Mouse (Mus musculus): ENCODE results near the gene Gm8909. TPM values are rescaled to one million over a fixed set of nuclear protein-coding genes. Genes with fewer than 3 reads are reported as not detected.

The Gm8909 gene
- polyA plus RNA-seq (2015; fragmentation: Nextera tagmentation; extraction: Ambion mirVana): 0.56 TPM in 1 of 2 replicates, not detected in the other

GRCm38 (mm10) chr17:36168039-36168652 lies at the start of gene Gm8909:
Gene Gm8909 (minus strand): TSS chr17:36168537.
- ATAC-seq (ENCODE audit: low FRiP score, low TSS enrichment): no peak
- peak within 1 kb of the TSS; percentile 55 for H3K4me2 ChIP-seq (replicated peaks; ENCODE audit: low read depth, low read length)
- H3K36me3 ChIP-seq (ENCODE audit: insufficient read depth, low read length): no peaks in the 10 kb centered on the region
- peaks cover 6% of the 10 kb centered on the region; the same call in 1 of the 2 replicates for H3K4me1 ChIP-seq (ENCODE audit: insufficient read depth, low read length)
- H3K27me3 ChIP-seq (ENCODE audit: insufficient read depth, low read length): peaks cover 63% of the 10 kb centered on the region
- H3K9me3 ChIP-seq (ENCODE audit: low read length): no peaks in the 10 kb centered on the region
- H3K9ac ChIP-seq (replicated peaks; ENCODE audit: low read length): no peak within 1 kb of the TSS
- 2% methylated on average over 63 of the region's 63 CpGs for WGBS
- H3K27ac ChIP-seq (ENCODE audit: low read length): no peak within 1 kb of the TSS
- H3K4me3 ChIP-seq (ENCODE audit: low read length): peak within 1 kb of the TSS; percentile 44

DNA sequence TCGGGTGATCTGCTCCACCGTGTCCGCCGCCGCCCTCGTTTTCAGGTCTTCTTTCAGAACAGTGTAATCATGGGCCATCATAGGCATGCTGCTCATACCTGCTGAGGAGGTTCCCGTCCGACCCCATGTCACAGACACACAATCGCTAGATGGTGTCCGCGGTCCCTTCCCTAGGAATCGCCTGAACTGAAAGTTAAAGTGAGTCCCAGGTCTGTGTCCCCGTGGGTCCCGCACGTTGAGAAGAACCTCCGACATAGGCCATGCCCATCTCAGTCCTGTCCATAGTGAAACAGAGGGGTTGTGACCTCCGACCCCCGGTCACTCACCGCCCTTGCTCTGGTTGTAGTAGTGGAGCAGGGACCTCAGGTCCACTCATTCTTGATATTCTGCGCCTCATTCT lies 47.2 kb upstream of the Gm8909 start:
- no peak overlapping the region for H3K9ac ChIP-seq (replicated peaks; ENCODE audit: low read length)
- no peak overlapping the region for H3K4me3 ChIP-seq (ENCODE audit: low read length)
- no peaks in the 10 kb centered on the region for H3K4me1 ChIP-seq (ENCODE audit: insufficient read depth, low read length)
- no peak overlapping the region for H3K27ac ChIP-seq (ENCODE audit: low read length)
- no peak for ATAC-seq (ENCODE audit: low FRiP score, low TSS enrichment)
- no peaks in the 10 kb centered on the region for H3K36me3 ChIP-seq (ENCODE audit: insufficient read depth, low read length)
- 3% methylated on average over 20 of the region's 20 CpGs for WGBS
- H3K4me2 ChIP-seq (replicated peaks; ENCODE audit: low read depth, low read length): no peak overlapping the region
- H3K27me3 ChIP-seq (ENCODE audit: insufficient read depth, low read length): peaks cover 66% of the 10 kb centered on the region
- no peaks in the 10 kb centered on the region for H3K9me3 ChIP-seq (ENCODE audit: low read length)

DNA sequence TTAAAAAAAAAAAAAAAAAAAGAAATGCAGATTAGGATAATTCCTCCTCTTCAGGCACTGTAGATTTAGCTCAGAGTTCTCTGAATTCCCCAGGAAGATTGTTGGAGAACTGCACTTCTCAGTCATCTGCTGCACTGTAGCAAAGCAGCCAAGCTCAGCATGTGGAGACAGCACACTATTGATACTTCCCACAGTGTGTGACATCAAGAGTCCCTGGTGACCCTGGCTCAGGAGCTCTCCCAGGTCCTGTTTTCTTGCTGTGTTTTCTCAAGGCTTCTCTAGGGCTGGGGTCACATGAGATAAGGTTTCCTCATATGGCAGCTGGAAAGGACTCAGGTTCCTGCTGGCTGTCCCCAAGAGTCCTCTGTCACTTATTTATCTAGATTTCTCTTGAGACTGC lies 38.5 kb upstream of the Gm8909 start:
- Histone ChIP-seq H3K9ac (replicated peaks; ENCODE audit: low read length) (no peak overlapping the region), H3K4me1 (ENCODE audit: insufficient read depth, low read length) (peaks cover 6% of the 10 kb centered on the region; the same call in 1 of the 2 replicates), H3K27me3 (ENCODE audit: insufficient read depth, low read length) (peaks cover 51% of the 10 kb centered on the region), H3K36me3 (ENCODE audit: insufficient read depth, low read length) (no peaks in the 10 kb centered on the region), H3K9me3 (ENCODE audit: low read length) (no peaks in the 10 kb centered on the region), H3K4me3 (ENCODE audit: low read length) (no peak overlapping the region), H3K4me2 (replicated peaks; ENCODE audit: low read depth, low read length) (no peak overlapping the region), H3K27ac (ENCODE audit: low read length) (no peak overlapping the region)
- ATAC-seq (ENCODE audit: low FRiP score, low TSS enrichment): no peak

DNA sequence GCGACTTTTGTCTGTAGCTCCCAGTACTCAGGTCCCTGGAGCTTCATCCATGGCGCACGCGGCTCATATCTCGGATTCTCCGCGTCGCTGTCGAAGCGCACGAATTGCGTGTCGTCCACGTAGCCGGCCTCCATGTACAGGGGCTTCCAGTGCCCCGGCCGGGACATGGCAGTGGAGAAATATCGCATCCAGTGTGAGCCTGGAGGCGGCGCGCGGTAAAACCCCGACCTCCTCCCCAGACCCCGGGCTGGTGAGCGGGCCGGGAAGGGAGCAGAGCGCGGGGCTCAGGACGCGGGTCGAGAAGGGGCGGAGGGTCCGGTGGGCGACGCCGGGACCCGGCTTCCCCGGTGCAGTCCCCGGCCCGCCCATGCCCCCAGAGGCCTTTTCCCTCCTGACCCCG lies 37.5 kb upstream of the Gm8909 start:
- Histone ChIP-seq H3K9ac (replicated peaks; ENCODE audit: low read length) (0 out of 2 replicates have a peak overlapping the region, but pooled peaks have one; percentile 31), H3K4me2 (replicated peaks; ENCODE audit: low read depth, low read length) (peak overlapping the region; percentile 64), H3K36me3 (ENCODE audit: insufficient read depth, low read length) (no peaks in the 10 kb centered on the region), H3K27me3 (ENCODE audit: insufficient read depth, low read length) (peaks cover 54% of the 10 kb centered on the region), H3K9me3 (ENCODE audit: low read length) (no peaks in the 10 kb centered on the region), H3K27ac (ENCODE audit: low read length) (no peak overlapping the region), H3K4me3 (ENCODE audit: low read length) (peak overlapping the region; percentile 38), H3K4me1 (ENCODE audit: insufficient read depth, low read length) (peaks cover 6% of the 10 kb centered on the region; the same call in 1 of the 2 replicates)
- ATAC-seq (ENCODE audit: low FRiP score, low TSS enrichment): no peak
- under 1% methylated on average over 41 of the region's 41 CpGs for WGBS

- no peaks in the 10 kb centered on the region for H3K9me3 ChIP-seq (ENCODE audit: low read length)
- H3K4me3 ChIP-seq (ENCODE audit: low read length): peak overlapping the region; percentile 38
- 2% methylated on average over 15 of the region's 15 CpGs for WGBS
- 0 out of 2 replicates have a peak overlapping the region, but pooled peaks have one; percentile 31 for H3K9ac ChIP-seq (replicated peaks; ENCODE audit: low read length)
- peak overlapping the region; percentile 64 for H3K4me2 ChIP-seq (replicated peaks; ENCODE audit: low read depth, low read length)
- no peak overlapping the region for H3K27ac ChIP-seq (ENCODE audit: low read length)
- peaks cover 53% of the 10 kb centered on the region for H3K27me3 ChIP-seq (ENCODE audit: insufficient read depth, low read length)
- peaks cover 6% of the 10 kb centered on the region; the same call in 1 of the 2 replicates for H3K4me1 ChIP-seq (ENCODE audit: insufficient read depth, low read length)
- ATAC-seq (ENCODE audit: low FRiP score, low TSS enrichment): no peak; the same call in 1 of the 2 replicates
- no peaks in the 10 kb centered on the region for H3K36me3 ChIP-seq (ENCODE audit: insufficient read depth, low read length)
Observed at GRCm38 (mm10) chr17:36205456-36205855, 37.1 kb upstream of the Gm8909 start.

DNA sequence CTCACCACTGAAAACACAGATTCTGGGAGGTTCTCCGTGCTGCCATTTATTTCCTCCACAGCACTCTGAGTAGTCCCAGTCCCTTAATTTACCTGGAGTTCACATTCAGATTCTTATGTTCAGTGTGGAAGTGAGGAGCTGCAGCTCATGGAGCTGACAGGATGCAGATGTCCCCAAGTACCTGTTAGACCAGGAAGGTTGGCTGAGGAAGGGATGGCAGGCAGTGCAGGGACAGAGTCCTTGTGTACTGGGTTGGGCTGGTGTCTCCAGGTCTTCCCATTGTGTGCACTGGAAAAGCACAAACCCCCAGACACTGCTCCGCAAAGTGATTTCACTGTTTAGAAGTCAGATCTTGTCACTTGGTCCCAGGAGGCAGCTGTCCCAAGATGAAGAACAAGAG lies 33.5 kb upstream of the Gm8909 start:
- peaks cover 6% of the 10 kb centered on the region; the same call in 1 of the 2 replicates for H3K4me1 ChIP-seq (ENCODE audit: insufficient read depth, low read length)
- H3K4me2 ChIP-seq (replicated peaks; ENCODE audit: low read depth, low read length): no peak overlapping the region
- peaks cover 42% of the 10 kb centered on the region for H3K27me3 ChIP-seq (ENCODE audit: insufficient read depth, low read length)
- no peak for ATAC-seq (ENCODE audit: low FRiP score, low TSS enrichment)
- H3K27ac ChIP-seq (ENCODE audit: low read length): no peak overlapping the region
- H3K9me3 ChIP-seq (ENCODE audit: low read length): no peaks in the 10 kb centered on the region
- no peaks in the 10 kb centered on the region for H3K36me3 ChIP-seq (ENCODE audit: insufficient read depth, low read length)
- no peak overlapping the region for H3K4me3 ChIP-seq (ENCODE audit: low read length)
- 92% methylated on average over 2 of the region's 2 CpGs for WGBS
- H3K9ac ChIP-seq (replicated peaks; ENCODE audit: low read length): no peak overlapping the region

GRCm38 (mm10) chr17:36198317-36198716 lies 30.0 kb upstream of the Gm8909 start:
- ATAC-seq (ENCODE audit: low FRiP score, low TSS enrichment): no peak
- no peak overlapping the region for H3K27ac ChIP-seq (ENCODE audit: low read length)

GRCm38 (mm10) chr17:36194471-36194870 lies 26.1 kb upstream of the Gm8909 start:
- no peaks in the 10 kb centered on the region for H3K36me3 ChIP-seq (ENCODE audit: insufficient read depth, low read length)
- H3K4me3 ChIP-seq (ENCODE audit: low read length): no peak overlapping the region
- H3K9me3 ChIP-seq (ENCODE audit: low read length): no peaks in the 10 kb centered on the region
- H3K27ac ChIP-seq (ENCODE audit: low read length): no peak overlapping the region
- no peaks in the 10 kb centered on the region for H3K4me1 ChIP-seq (ENCODE audit: insufficient read depth, low read length)
- ATAC-seq (ENCODE audit: low FRiP score, low TSS enrichment): no peak
- no peak overlapping the region for H3K9ac ChIP-seq (replicated peaks; ENCODE audit: low read length)
- WGBS: 84% methylated on average over 6 of the region's 6 CpGs
- H3K27me3 ChIP-seq (ENCODE audit: insufficient read depth, low read length): peaks cover 18% of the 10 kb centered on the region
- H3K4me2 ChIP-seq (replicated peaks; ENCODE audit: low read depth, low read length): no peak overlapping the region

More at GRCm38 (mm10) chr17:36198317-36198716, 30.0 kb upstream of the Gm8909 start:
- H3K27me3 ChIP-seq (ENCODE audit: insufficient read depth, low read length): peaks cover 16% of the 10 kb centered on the region
- H3K9ac ChIP-seq (replicated peaks; ENCODE audit: low read length): no peak overlapping the region
- 13% methylated on average over 5 of the region's 5 CpGs for WGBS
- H3K36me3 ChIP-seq (ENCODE audit: insufficient read depth, low read length): no peaks in the 10 kb centered on the region
- H3K9me3 ChIP-seq (ENCODE audit: low read length): no peaks in the 10 kb centered on the region
- H3K4me1 ChIP-seq (ENCODE audit: insufficient read depth, low read length): no peaks in the 10 kb centered on the region
- no peak overlapping the region for H3K4me3 ChIP-seq (ENCODE audit: low read length)
- no peak overlapping the region for H3K4me2 ChIP-seq (replicated peaks; ENCODE audit: low read depth, low read length)

GRCm38 (mm10) chr17:36193546-36194141 lies 25.3 kb upstream of the Gm8909 start:
- H3K4me1 ChIP-seq (ENCODE audit: insufficient read depth, low read length): no peaks in the 10 kb centered on the region
- ATAC-seq (ENCODE audit: low FRiP score, low TSS enrichment): 0 out of 2 replicates have a peak, but pooled peaks have one; percentile 46

DNA sequence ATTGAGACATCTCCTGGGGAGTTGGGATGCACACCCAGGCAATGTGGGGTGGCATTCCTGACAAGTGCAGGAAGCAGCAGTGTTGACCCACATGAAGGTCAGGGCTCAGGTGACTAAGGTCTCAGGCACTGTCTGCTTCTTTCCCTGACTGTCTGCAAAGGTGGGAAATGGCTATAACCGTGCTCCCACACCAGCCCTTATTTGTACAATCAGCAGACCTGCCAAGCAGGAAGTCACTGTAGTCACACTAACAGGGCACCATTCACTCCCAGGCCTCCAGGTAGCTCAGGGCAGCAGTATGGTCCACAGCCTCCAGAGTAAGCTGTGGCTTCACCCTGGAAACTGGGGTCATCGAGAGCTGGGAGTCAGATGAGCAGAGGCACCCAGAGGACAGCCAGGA lies 24.0 kb upstream of the Gm8909 start:
- ATAC-seq (ENCODE audit: low FRiP score, low TSS enrichment): no peak
- H3K4me1 ChIP-seq (ENCODE audit: insufficient read depth, low read length): no peaks in the 10 kb centered on the region
- no peak overlapping the region for H3K4me2 ChIP-seq (replicated peaks; ENCODE audit: low read depth, low read length)
- H3K9ac ChIP-seq (replicated peaks; ENCODE audit: low read length): no peak overlapping the region
- no peaks in the 10 kb centered on the region for H3K9me3 ChIP-seq (ENCODE audit: low read length)
- H3K4me3 ChIP-seq (ENCODE audit: low read length): no peak overlapping the region
- no peaks in the 10 kb centered on the region for H3K36me3 ChIP-seq (ENCODE audit: insufficient read depth, low read length)
- 64% methylated on average over 2 of the region's 2 CpGs for WGBS
- H3K27ac ChIP-seq (ENCODE audit: low read length): no peak overlapping the region
- H3K27me3 ChIP-seq (ENCODE audit: insufficient read depth, low read length): peaks cover 27% of the 10 kb centered on the region

More at GRCm38 (mm10) chr17:36193546-36194141, 25.3 kb upstream of the Gm8909 start:
- H3K27ac ChIP-seq (ENCODE audit: low read length): no peak overlapping the region
- no peak overlapping the region for H3K9ac ChIP-seq (replicated peaks; ENCODE audit: low read length)
- H3K36me3 ChIP-seq (ENCODE audit: insufficient read depth, low read length): no peaks in the 10 kb centered on the region
- H3K4me3 ChIP-seq (ENCODE audit: low read length): no peak overlapping the region
- no peaks in the 10 kb centered on the region for H3K9me3 ChIP-seq (ENCODE audit: low read length)
- WGBS: 28% methylated on average over 8 of the region's 8 CpGs
- no peak overlapping the region for H3K4me2 ChIP-seq (replicated peaks; ENCODE audit: low read depth, low read length)
- H3K27me3 ChIP-seq (ENCODE audit: insufficient read depth, low read length): peaks cover 25% of the 10 kb centered on the region

Measured in kidney, embryonic 16.5 days (tissue).